Mouse (Mus musculus) mouse embryonic stem cell (cell line): ENCODE measurements around the gene Psap.

Experiments used
- in situ Hi-C, 2 experiments: fragments of 300-500 bp; cut with MboI; formaldehyde crosslinking; loops; 1 replicate in 1 of 2; 3 replicates in 1 of 2; pipeline ENCODE4 v1.14.3; 2019 to 2020; ENCODE audit warnings: low sequenced_read_pairs in 2 of 2, low pct_unique_long_range_greater_than_20kb in 1 of 2, mixed read lengths in 1 of 2; ENCODE audit not compliant: unreplicated experiment in 1 of 2

The Psap gene

GRCm38 (mm10) chr10:60284248-60284647 is 6.8 kb downstream of the Psap start:
- in situ Hi-C loops, result no loop called here

GRCm38 (mm10) chr10:60284676-60285111 is 7.3 kb downstream of the Psap start:
- in situ Hi-C loops, result no loop called here

- in situ Hi-C loops, result no loop called here
Measured at GRCm38 (mm10) chr10:60285183-60285582, 7.8 kb downstream of the Psap start.

DNA sequence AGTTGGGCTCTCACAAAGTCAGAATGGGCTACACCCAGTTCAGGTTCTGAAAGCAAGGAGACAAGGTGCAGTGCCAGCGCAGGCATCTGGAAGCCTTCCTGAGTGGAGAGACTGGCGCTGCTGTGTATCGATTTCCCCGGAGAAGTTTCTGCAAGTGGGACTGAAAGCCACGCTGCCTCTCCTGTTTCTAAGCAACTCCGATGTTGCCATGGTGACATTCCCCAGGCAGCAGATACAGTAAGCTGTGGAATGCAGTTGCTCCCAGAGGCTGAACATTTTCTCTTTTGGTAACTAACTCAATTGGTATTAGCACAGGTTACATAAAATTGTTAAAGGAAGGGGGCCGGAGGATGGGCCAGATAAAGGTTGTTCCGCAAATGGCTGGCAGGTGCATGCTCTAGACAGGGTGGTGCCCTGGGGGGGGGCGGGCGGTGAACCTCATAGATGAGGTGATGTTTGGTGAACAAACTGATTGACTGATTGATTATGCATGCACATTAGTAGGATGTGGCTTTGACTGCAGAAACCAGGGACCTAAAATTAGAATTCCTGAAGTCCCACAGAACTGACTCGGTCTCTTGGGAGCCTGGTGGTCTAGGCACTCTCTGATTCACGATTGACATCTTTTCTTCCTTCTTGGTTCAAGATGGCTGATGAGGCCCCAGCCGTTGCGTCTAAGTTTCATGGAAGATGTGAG is 8.4 kb downstream of the Psap start:
- in situ Hi-C loops, result no loop called here

DNA sequence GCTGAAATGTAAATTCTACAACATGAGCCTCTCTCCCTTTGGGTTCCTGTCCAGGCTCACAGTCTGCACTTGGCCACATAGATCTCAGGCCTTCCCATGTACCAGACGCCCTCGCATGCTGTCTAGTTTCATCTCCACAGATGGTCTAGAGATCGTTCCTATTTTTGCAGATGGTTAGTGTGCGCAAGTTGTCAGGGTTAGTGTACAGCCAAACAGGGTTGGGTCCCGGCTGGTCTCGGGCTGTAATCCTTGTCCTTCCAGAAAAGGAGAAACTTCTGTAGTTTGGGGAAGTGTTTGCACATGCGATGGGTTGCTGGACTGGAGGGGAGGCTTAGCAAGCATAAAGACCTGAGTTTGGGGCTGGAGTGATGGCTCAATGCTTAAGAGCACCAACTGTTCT is 9.1 kb downstream of the Psap start:
- in situ Hi-C loops, result no loop called here

DNA sequence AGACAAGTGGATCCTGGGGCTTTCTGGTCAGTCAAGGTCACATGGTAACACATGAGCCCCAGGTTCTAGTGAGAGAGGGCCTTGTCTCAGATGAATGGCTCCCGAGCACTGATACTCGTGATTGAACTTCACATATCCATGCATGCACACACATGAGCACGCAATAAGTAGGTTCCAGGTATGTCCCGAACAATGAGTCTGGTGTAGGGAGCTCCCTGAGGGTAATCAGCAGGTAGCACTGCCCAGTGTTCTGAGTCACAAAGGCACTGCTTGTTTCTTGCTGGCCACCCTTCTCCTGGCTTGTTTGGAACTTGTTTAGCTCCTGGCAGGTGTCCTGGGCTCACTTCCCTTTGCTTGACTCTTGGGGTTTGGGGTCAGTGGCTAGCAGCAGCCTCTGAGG is 9.7 kb downstream of the Psap start:
- in situ Hi-C loops, result no loop called here

DNA sequence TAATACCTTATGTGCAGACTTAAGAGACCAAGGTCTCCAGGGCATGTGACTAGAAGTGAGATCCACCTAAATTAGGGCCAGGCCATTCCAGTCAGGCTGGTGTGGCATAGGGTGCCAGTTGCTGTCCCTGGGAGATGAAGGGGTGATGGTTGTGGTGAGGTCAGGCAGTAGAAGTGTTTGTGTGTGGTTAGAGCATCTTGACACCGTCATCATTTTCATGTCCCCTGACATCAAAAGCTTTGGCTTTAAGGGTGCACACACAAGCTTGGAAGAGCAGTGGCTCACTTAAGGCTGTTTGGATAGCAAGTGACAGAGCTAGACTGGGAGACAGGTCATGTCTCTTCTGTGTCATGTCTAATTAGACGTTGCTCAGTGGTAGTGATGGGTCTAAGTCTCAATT is 10.3 kb downstream of the Psap start:
- in situ Hi-C loops, result no loop called here

- in situ Hi-C loops, result no loop called here
Measured at GRCm38 (mm10) chr10:60289216-60289615, 11.8 kb downstream of the Psap start.

DNA sequence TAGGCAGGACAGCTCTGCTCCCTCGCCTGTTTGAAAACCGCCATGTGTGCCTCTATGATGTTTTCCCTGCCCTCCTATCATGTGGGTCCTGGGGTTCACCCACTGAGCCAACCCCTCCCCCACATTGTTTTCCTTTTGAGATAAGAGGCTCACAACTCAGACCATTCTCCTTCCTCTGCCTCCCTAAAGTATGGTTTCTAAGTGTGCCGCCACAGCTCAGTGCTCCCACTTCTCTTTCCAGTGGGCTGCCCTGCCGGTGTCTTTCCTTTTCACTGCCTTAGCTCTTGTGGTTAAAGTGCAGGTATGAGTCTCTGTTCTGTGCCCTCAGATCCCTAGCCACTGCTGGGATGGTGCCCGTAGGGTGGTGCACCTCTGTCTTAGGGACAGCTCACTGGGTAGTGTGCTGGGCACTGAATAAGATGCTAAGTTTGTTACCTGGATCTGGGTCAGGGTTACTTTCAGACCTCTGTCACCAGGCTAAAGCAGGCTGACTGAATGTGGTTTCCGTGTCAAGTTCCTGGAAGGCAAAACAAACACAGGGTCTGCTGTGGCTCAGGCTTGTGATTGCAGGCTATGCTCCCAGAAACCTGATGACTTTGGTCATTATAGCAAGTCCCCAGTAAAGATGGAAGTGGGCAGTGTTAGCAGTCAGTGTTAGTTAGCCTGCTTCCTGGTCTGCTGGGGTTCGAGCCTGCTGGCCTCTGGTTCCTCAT is 12.8 kb downstream of the Psap start:
- in situ Hi-C loops, result no loop called here

DNA sequence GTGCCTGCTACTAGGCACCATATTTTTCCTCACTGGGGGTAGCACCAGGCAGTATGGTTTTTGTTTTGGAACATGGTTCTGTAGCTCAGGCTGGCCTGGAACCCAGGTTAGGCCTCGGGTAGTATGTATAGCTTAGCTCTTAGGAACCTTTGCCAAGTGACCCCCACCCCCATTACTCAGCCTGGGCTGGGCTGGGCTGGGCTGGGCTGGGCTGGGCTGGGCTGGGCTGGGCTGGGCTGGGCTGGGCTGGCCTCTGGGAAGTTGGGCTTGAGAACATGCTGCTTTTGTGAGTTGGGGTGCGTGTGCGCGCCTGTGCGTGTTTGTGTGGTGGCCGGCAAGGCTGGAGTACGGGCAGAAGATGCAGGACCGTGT is 13.3 kb downstream of the Psap start:
- in situ Hi-C loops, result no loop called here

GRCm38 (mm10) chr10:60292209-60292608 is 14.8 kb downstream of the Psap start:
- in situ Hi-C loops, result no loop called here

- in situ Hi-C loops, result no loop called here
Measured at GRCm38 (mm10) chr10:60294621-60295020, 17.2 kb downstream of the Psap start.

DNA sequence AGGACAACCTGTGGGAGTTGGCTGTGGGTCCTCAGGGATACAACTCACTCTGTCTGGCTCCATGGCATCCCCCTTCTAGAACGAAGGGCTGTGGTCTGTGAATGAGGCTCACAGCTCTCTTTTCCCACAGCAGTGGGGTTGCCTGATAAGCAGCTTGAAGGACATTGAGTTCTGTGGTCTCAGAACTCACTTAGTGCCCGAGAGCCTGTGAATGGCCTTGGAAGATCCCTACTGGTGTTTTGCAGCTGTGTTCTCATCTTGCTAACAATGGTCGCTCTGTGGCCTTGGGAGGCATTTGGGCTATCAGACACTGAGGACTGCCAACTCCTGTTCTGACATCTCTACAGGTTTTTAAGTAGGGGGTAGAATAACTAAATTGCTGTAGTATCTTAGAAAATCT is 17.9 kb downstream of the Psap start:
- in situ Hi-C loops, result no loop called here

DNA sequence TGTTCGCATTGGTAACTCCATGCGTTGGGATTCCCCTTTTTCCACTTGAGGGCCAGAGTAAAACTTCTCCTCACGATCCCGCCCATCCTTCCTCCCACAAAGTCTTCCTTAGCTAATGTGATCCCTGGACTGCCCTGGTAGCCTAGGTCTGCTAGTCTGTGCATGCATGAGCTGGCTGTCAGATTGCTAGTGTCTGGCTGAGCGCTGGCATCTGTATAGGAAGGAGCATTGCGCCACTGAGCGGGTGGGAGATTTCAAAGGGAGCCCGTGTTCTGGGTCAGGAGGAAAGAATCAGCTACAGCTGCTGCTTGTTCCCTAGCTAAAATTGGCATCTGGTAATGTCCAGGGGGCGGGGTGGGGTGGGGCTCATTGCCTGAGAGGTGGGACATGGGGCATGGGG is 18.6 kb downstream of the Psap start:
- in situ Hi-C loops, result no loop called here

GRCm38 (mm10) chr10:60299636-60300035 is 22.2 kb downstream of the Psap start:
- in situ Hi-C loops, result loop anchor here (10.0 kb wide), 2 partner anchors 115 to 455 kb away; partner anchors contain the start of gene Slc29a3 (in 2 of the 2)

DNA sequence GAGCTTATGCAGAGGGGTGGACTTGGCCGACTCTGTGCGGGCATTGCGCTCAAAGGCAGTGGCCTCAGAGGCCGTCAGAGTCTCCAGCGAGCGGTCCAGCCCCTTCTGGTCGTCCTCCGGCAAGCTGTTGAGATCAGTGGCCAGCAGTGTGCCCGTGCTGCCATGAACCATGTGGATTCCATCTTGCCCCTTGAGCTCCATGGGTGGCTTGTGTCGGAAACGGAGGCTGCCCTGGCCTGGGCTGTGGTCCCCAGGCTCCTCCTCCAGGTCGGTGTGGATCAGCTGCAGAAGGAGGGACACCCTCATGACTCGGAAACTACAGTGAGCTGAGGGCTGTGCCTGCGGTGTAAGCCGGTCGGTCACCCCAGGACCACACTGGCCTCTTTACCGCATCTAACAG is 26.0 kb downstream of the Psap start:
- in situ Hi-C loops, result loop anchor here (10.0 kb wide), 2 partner anchors 111 to 451 kb away; partner anchors contain the start of gene Slc29a3 (in 2 of the 2)

DNA sequence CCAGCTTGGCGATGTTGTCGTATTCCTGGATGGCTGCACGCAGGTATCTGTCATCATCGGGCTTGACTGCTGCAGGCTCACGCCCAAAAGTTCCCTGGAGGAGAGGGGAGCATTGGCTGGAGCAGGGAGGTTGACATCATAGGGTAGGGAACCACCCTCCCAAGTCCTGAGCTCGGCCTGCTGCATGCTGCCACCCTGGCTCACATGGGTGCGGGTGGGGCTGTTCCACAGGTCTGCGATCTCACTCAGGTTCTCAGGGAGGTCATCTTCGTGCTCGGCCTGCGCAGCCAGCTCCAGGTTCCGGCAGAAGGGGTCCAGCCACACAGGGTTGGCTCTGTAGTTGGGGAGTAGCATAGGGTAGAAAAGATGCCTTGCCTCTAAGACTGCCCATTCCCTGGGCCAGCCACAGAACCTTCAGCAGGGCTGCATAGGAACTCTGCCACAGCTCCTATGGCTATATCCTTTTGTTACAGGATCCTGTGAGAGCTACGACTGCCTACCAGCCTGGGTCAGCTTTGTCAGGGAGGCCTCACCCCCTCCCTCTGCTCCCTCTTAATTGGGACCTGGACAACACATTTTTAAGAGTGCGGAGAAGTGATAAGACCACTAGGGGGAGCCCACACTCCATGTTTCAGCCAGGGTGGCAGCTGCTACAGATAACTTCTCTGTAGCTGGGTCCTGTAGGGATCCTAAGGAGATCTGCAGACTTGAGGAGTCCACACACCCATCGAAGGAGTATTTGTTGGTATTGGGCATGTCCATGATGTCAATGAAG is 27.6 kb downstream of the Psap start:
- in situ Hi-C loops, result loop anchor here (10.0 kb wide), 2 partner anchors 110 to 450 kb away; partner anchors contain the start of gene Slc29a3 (in 2 of the 2)

DNA sequence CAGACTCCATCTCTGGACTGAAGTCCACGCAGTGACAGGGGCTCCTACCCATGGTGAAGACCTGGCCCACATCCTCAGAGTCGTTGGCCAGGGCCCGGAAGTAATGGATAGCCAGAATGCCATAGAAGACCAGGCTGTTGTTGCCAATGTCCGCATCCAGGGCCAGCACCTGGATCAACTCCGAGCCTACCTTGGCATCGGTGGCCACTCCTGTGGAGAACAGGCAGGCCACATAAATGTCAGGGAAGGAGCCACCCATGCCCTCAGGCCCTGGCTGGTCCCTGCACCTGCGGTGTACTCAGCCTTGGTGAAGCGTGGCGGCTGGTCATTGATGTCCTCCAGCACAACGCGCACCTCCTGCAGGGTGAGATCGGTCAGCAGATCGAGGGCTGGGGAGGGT is 33.2 kb downstream of the Psap start:
- in situ Hi-C loops, result loop anchor here in 1 of 2 experiments (10.0 kb wide), 1 partner anchor 94 kb away; no protein-coding TSS in a partner anchor

DNA sequence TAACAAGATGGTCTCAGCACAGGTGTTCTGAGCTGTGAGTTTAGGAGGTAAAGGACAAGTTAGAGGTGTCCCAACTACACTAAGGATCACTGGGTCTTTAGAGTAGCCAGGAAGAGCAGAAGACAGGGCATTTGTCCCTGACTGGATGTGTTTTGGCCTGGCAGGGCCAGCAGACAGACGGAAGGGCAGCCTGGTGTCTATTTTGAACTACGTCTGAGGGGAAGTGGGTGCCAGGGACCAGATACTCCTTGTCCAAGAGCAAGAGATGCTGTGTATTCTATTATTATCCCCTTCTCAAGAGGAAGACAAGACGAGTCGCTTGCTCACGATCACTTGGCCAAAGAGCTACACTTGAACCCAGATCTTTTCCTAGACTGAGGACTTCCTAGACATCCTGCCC is 36.2 kb downstream of the Psap start:
- in situ Hi-C loops, result loop anchor here in 1 of 2 experiments (10.0 kb wide), 1 partner anchor 91 kb away; no protein-coding TSS in a partner anchor
